Mouse (Mus musculus) neural tube, embryonic 14.5 days (tissue): ENCODE data around the gene Stx6. TPM values are rescaled to one million over a fixed set of nuclear protein-coding genes. Genes with fewer than 3 reads are reported as not detected.
A peak's percentile ranks its signal among the peaks of the same experiment; 100 is the strongest.

Experiments used
- ATAC-seq: fragments of 200-750 bp; cut with Nextera tagmentation; 2 replicates; pipeline ENCODE4 v1.8.0; 2017; ENCODE audit warnings: low read depth, mild to moderate bottlenecking, moderate TSS enrichment, moderate library complexity
- H3K27ac ChIP-seq: fragments of 300-500 bp; sonication (generic); 2 replicates; pipeline ENCODE4 v1.5.1; 2014; ENCODE audit warnings: low read depth, mild to moderate bottlenecking, control low read depth, low read length, moderate library complexity, mixed read lengths
- H3K27me3 ChIP-seq: fragments of 300-500 bp; sonication (generic); 2 replicates; pipeline ENCODE4 v1.6.1; 2014; ENCODE audit warnings: low read length; ENCODE audit not compliant: control insufficient read depth, insufficient read depth
- H3K36me3 ChIP-seq: fragments of 300-500 bp; sonication (generic); 2 replicates; pipeline ENCODE4 v1.6.1; 2014; ENCODE audit warnings: low read length, mixed read lengths; ENCODE audit not compliant: control insufficient read depth, insufficient read depth
- H3K4me1 ChIP-seq: fragments of 300-500 bp; sonication (generic); 2 replicates; pipeline ENCODE4 v1.6.1; 2014; ENCODE audit warnings: low read length; ENCODE audit not compliant: control insufficient read depth, insufficient read depth
- H3K4me2 ChIP-seq: fragments of 300-500 bp; sonication (generic); 2 replicates; pipeline ENCODE4 v1.6.1; 2014; ENCODE audit warnings: mild to moderate bottlenecking, low read depth, low read length, control low read depth
- H3K4me3 ChIP-seq: fragments of 300-500 bp; sonication (generic); 2 replicates; pipeline ENCODE4 v1.5.1; 2014; ENCODE audit warnings: low read depth, low read length, control low read depth, mixed read lengths
- H3K9ac ChIP-seq: fragments of 300-500 bp; sonication (generic); replicated peaks from 2 replicates; pipeline ENCODE4 v1.6.1; 2014; ENCODE audit warnings: low read depth, mild to moderate bottlenecking, control low read depth, low read length, mixed read lengths
- H3K9me3 ChIP-seq: fragments of 300-500 bp; sonication (generic); 2 replicates; pipeline ENCODE4 v1.6.1; 2016; ENCODE audit warnings: low read length; ENCODE audit not compliant: control insufficient read depth
- WGBS: fragments of 180-500 bp; shearing (Covaris S2); extraction: QIAGEN DNeasy Blood & Tissue Kit; methylation state at CpG from one replicate; pipeline ENCODE4 v1.1.7; 2014; 5-methylcytosine and 5-hydroxymethylcytosine counted together
- polyA plus RNA-seq: library from polyadenylated mRNA; unstranded; fragments of >200 nt; fragmentation: Nextera tagmentation; extraction: Ambion mirVana; gene quantifications from 2 replicates; pipeline ENCODE4 v1.2.1, GENCODE M21; 2014

Stx6 gene
- polyA plus RNA-seq, 1 experiment from 2014 or later: 116 TPM

DNA sequence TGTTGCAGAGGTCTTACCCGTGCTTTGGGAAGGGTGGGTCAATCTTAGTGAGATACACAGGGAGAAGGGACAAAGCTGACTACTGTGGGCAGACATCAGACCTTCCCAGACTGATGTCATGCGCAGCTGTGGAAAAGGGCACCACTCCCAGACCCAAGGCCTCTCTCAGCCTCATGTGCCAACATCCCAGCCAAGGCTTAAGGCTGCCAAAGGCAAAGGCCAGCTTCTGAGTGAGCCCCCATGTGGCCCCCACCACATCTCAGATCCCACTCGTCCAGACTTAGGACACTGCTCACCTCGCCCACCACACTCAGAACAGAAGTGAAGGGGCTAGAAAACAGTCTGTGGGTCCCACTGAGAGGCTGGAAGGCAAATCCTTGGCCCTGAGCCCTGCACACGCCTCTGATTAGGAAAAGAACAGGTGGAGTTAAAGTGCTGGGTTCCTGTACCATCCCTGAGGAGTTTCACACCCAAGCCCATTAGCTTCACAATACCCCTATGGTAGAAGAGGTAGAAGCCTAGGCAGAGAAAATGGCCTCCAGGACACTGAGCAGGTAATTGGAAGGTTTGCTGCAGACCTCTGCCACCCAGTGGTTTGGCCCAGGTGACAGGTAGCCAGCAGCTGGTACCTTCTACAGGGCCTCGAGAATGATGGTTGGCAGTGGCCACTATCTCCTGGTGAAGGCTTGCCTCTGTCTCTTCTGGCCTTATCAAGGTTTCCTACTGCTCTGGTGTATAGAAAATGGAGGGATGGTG is 81.6 kb downstream of the Stx6 start:
- peaks cover 11% of the 10 kb centered on the region; the same call in 1 of the 2 replicates for H3K4me1 ChIP-seq
- no peak overlapping the region for H3K4me3 ChIP-seq
- no peaks in the 10 kb centered on the region for H3K36me3 ChIP-seq
- no peak overlapping the region for H3K4me2 ChIP-seq
- no peak for ATAC-seq
- peaks cover 3% of the 10 kb centered on the region; the same call in 1 of the 2 replicates for H3K27me3 ChIP-seq
- no peak overlapping the region for H3K9ac ChIP-seq
- 86% methylated on average over 6 of the region's 6 CpGs for WGBS
- H3K9me3 ChIP-seq: no peaks in the 10 kb centered on the region
- no peak overlapping the region for H3K27ac ChIP-seq

- H3K4me3 ChIP-seq: no peak overlapping the region
- H3K4me1 ChIP-seq: peaks cover 7% of the 10 kb centered on the region; the same call in 1 of the 2 replicates
- no peaks in the 10 kb centered on the region for H3K9me3 ChIP-seq
- ATAC-seq: no peak
- no peak overlapping the region for H3K9ac ChIP-seq
- H3K27ac ChIP-seq: no peak overlapping the region
- WGBS: 79% methylated on average over 12 of the region's 12 CpGs
- H3K27me3 ChIP-seq: peaks cover 7% of the 10 kb centered on the region; the same call in 1 of the 2 replicates
- no peak overlapping the region for H3K4me2 ChIP-seq
- H3K36me3 ChIP-seq: no peaks in the 10 kb centered on the region
Measured at GRCm38 (mm10) chr1:155241701-155242487, 83.4 kb downstream of the Stx6 start.

DNA sequence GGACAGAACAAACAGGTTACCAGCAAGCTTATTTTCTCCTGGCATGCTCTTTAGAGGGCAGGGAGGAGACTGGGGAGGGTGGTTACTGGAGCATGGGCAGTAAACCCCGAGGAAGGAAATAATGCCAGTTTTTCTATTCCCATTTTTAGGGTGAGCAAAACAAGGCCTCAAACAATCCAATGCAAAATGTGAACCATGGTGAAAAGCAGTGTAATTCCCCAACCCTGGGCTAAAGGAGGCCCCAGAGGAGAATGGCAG is 83.9 kb downstream of the Stx6 start:
- ATAC-seq: no peak
- Histone ChIP-seq H3K9me3 (no peaks in the 10 kb centered on the region), H3K4me3 (no peak overlapping the region), H3K9ac (no peak overlapping the region), H3K36me3 (no peaks in the 10 kb centered on the region), H3K4me1 (peaks cover 4% of the 10 kb centered on the region; the same call in 1 of the 2 replicates), H3K27ac (no peak overlapping the region), H3K27me3 (peaks cover 7% of the 10 kb centered on the region; the same call in 1 of the 2 replicates), H3K4me2 (no peak overlapping the region)
- WGBS: 64% methylated on average over 1 of the region's 1 CpGs

DNA sequence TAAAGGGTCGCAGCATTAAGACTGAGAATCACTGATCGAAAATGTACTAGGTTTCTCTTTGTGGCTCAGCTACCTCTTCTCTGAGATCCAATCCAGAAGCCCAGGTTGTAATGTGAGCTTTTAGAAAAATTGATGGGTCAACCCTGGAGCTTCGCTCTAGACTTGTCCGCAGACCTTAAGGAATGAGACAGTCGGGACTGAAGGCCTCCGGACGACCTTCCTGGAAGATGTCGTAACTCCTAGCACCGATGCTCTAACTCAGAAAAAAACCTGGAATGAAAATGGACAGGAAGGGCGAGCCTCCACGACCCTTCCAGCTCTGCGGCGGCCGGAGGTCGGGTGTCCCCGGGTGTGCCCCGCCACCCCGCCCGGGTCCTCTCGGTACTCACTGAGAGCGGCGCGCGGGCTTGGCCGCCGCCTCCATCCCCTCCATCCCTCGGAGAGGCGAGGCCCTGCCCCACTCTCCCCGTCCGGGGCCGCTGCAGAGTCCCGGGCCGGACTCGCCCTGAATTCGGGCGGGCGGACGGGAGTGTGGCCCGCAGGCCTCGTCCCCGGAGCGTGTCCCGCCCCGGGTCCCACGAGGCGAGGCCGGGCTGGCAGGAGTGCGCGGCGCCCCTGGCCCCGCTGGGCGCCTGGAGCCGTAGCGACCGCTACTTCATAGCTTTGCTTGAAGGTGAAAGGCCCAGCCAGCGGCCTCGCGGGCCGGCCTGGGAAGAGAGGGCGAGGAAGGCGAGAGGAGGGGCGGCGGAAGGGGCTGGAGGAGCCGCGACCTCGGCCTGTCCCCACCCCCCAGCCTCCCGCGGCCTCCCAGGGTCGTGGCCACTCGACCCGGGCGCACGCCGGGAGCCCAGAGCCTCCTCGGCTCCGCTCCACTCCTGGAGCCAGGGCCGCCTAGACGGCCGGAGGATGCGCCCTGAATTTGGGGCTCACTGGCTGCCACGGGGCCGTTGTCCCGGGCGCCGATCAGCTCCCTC is 85.6 kb downstream of the Stx6 start, which contains the start of gene BC034090:
Gene BC034090 (minus strand): TSS at position 648 of the 974 bp plus-strand sequence.
- Histone ChIP-seq H3K27me3 (peaks cover 7% of the 10 kb centered on the region; the same call in 1 of the 2 replicates), H3K36me3 (no peaks in the 10 kb centered on the region), H3K4me3 (peak within 1 kb of the TSS; percentile 43), H3K27ac (0 out of 2 replicates have a peak within 1 kb of the TSS, but pooled peaks have one; percentile 22), H3K4me1 (peaks cover 4% of the 10 kb centered on the region; the same call in 1 of the 2 replicates), H3K4me2 (peak within 1 kb of the TSS; percentile 79), H3K9ac (peak within 1 kb of the TSS; percentile 68), H3K9me3 (no peaks in the 10 kb centered on the region)
- peak; percentile 57 for ATAC-seq
- 2% methylated on average over 56 of the region's 85 CpGs for WGBS

- Histone ChIP-seq H3K27me3 (peaks cover 7% of the 10 kb centered on the region; the same call in 1 of the 2 replicates), H3K4me1 (peaks cover 4% of the 10 kb centered on the region; the same call in 1 of the 2 replicates), H3K4me2 (peak overlapping the region; percentile 79), H3K9me3 (no peaks in the 10 kb centered on the region), H3K9ac (peak overlapping the region; percentile 68), H3K27ac (0 out of 2 replicates have a peak overlapping the region, but pooled peaks have one; percentile 22), H3K4me3 (peak overlapping the region; percentile 43), H3K36me3 (no peaks in the 10 kb centered on the region)
- WGBS: 5% methylated on average over 26 of the region's 29 CpGs
- ATAC-seq: no peak
Measured at GRCm38 (mm10) chr1:155244771-155245211, 86.3 kb downstream of the Stx6 start.

GRCm38 (mm10) chr1:155245516-155245915 is 87.0 kb downstream of the Stx6 start:
- Histone ChIP-seq H3K9me3 (no peaks in the 10 kb centered on the region), H3K36me3 (no peaks in the 10 kb centered on the region), H3K4me2 (no peak overlapping the region), H3K27ac (no peak overlapping the region; the same call in 1 of the 2 replicates), H3K4me3 (no peak overlapping the region), H3K27me3 (peaks cover 7% of the 10 kb centered on the region; the same call in 1 of the 2 replicates), H3K9ac (no peak overlapping the region), H3K4me1 (peaks cover 4% of the 10 kb centered on the region; the same call in 1 of the 2 replicates)
- no peak for ATAC-seq
- 33% methylated on average over 7 of the region's 7 CpGs for WGBS

DNA sequence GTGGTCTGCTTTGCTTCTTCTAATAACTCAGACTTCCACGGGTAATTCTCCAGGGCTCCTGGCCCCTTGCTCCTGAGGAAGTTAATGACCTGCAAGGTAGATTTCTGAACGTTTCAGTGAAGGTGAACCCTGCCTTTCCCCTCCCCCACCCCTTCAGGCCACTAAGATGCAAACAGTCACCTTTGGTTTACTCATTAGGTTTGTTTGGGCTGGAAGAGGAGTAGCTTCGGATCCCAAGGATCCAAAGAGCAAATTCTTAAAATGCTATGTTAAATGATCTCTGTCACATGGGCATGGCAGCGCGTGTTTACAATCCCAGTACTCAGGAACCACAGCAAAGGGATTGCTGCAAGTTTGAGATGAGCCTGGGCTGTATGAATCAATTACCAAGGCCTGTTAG is 88.9 kb downstream of the Stx6 start:
- Histone ChIP-seq H3K4me2 (no peak overlapping the region), H3K9me3 (no peaks in the 10 kb centered on the region), H3K27ac (no peak overlapping the region), H3K9ac (no peak overlapping the region), H3K36me3 (no peaks in the 10 kb centered on the region), H3K4me1 (peaks cover 4% of the 10 kb centered on the region; the same call in 1 of the 2 replicates), H3K27me3 (peaks cover 7% of the 10 kb centered on the region; the same call in 1 of the 2 replicates), H3K4me3 (no peak overlapping the region)
- no peak for ATAC-seq
- WGBS: 53% methylated on average over 5 of the region's 5 CpGs

DNA sequence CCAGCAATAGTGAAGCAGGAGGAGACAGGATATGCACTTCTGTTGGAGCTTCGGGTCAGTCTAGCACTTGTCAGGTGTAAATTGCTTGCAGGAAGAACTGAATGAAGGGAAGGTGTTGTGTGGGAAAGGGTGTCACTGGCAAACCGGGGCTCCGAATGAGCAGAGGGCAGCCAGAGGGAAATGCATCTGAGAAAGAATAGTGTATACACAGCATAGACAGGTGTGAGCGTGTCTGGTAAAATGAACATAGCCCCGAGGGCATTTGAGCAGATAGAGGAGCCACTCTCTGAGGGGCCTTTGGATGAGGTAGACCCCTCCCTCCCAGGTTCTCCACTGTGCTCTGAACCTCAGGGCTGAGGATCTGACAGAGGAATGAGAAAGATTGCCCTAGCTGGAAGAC is 89.5 kb downstream of the Stx6 start:
- no peak overlapping the region for H3K9ac ChIP-seq
- H3K4me3 ChIP-seq: no peak overlapping the region
- peaks cover 7% of the 10 kb centered on the region; the same call in 1 of the 2 replicates for H3K27me3 ChIP-seq
- no peak for ATAC-seq
- H3K27ac ChIP-seq: no peak overlapping the region
- H3K4me1 ChIP-seq: peaks cover 4% of the 10 kb centered on the region; the same call in 1 of the 2 replicates
- WGBS: 70% methylated on average over 5 of the region's 5 CpGs
- H3K9me3 ChIP-seq: no peaks in the 10 kb centered on the region
- H3K36me3 ChIP-seq: no peaks in the 10 kb centered on the region
- no peak overlapping the region for H3K4me2 ChIP-seq
